Mouse (Mus musculus) embryo, embryonic 11 days (tissue): ENCODE measurements at regions not wholly inside any gene's neighbourhood (a gene's known extent, or its start where the extent isn't known, plus 50 kb on each side); places are given as distances from the start of the nearest gene placed in this dataset.

Experiments
- DNase-seq: peaks from one replicate; pipeline ENCODE4 v3.0.0-alpha.2; 2015

- DNase-seq = no peak
These were observed 87.0 kb upstream of the Sphkap start for GRCm38 (mm10) chr1:83495022-83495421.

DNA sequence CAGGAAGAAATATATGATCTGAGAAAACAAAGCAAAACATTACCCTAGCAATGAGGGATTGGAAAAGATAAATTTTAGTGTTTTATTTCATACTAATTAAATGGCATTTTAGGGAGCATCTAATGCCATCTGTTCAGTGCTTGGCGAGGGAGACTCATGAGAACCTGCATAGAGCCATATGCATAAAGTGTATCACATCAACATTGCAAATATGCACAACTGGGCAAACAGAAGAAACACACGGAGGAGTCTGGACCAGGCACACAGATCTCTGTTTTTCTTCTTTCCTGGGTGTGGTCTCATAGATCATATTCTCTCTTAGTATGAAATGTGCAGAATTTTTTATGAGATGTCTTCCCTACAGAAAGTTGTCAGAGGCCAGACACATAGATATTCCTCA is 71.1 kb upstream of the Sphkap start:
- no peak for DNase-seq
